8 mouse cellular contexts compared by ENCODE assay signal in the genomic region with DNA sequence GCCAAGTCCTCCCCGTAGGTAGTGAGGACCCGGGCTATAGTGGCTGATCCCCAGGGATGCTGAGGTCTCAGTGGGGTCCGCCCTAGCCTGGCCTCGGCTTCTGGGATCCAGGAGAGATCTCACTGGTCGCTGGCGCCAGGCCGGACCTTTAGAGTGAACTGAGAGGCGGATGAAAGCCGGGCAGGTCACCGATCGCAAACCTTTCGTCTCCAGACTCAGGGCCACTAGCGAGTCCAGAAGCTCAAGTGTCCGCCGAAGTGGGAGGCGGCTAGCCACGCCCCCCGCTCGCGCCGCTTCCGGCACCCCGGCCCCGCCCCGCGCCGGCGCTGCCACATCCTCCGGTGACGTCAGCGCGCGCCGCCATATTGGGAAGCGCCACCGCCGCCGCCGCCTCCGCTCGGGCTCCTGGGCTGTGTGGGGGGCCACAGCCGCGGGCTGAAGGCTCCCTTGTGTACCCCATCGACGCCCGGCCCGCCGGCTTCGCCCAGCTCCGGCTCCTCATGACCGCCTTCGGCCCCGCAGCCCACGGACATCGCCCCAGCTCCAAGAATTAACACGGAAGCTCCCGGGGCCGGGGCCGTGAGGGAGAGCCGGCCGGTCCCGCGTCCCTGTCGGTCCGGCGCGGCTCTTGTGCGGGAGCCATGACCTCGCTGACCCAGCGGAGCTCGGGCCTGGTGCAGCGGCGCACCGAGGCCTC. TPM values are rescaled to one million over a fixed set of nuclear protein-coding genes. Genes with fewer than 3 reads are reported as not detected.
DNase-seq lines count a peak whose midpoint lies in the region; ATAC-seq lines count a peak whose summit lies in the region.

Gene Golph3 (plus strand): TSS at position 360 of the 697 bp plus-strand sequence.

- peak within 1 kb of the TSS; percentile 89 for H3K4me3 ChIP-seq in heart, embryonic 13.5 days
- H3K4me3 ChIP-seq in liver, embryonic 12.5 days: peak within 1 kb of the TSS; percentile 96
- H3K4me3 ChIP-seq in stomach, embryonic 15.5 days (replicated peaks): peak within 1 kb of the TSS; percentile 100

- peak; percentile 91 for DNase-seq in CD4-positive helper T cell, adult 2 months (ENCODE audit: low read depth, low spot score)
- DNase-seq in brain, embryonic 18.5 days (ENCODE audit: low read depth, low spot score): peak; percentile 78
- DNase-seq in kidney, postnatal 10 days: peak; percentile 99
- peak; percentile 90 to 91 for DNase-seq in natural killer cell, adult 2 months (ENCODE audit: low spot score in 2 of 2)

- peak within 1 kb of the TSS; percentile 75 for H3K4me2 ChIP-seq in heart, embryonic 13.5 days
- peak within 1 kb of the TSS; percentile 77 for H3K4me2 ChIP-seq in liver, embryonic 12.5 days
- H3K4me2 ChIP-seq in stomach, embryonic 15.5 days: peak within 1 kb of the TSS; percentile 76

- no peaks in the 10 kb centered on the region for H3K9me3 ChIP-seq in heart, embryonic 13.5 days
- no peaks in the 10 kb centered on the region for H3K9me3 ChIP-seq in liver, embryonic 12.5 days (replicated peaks)
- H3K9me3 ChIP-seq in stomach, embryonic 15.5 days: no peaks in the 10 kb centered on the region

- H3K36me3 ChIP-seq in heart, embryonic 13.5 days: peaks cover 15% of the 10 kb centered on the region; the same call in 1 of the 2 replicates
- H3K36me3 ChIP-seq in liver, embryonic 12.5 days: peaks cover 17% of the 10 kb centered on the region
- H3K36me3 ChIP-seq in stomach, embryonic 15.5 days: no peaks in the 10 kb centered on the region

- WGBS in heart, embryonic 13.5 days: under 1% methylated on average over 73 of the region's 74 CpGs
- WGBS in liver, embryonic 12.5 days (ENCODE audit: insufficient replicate concordance): under 1% methylated on average over 74 of the region's 74 CpGs
- under 1% methylated on average over 61 of the region's 74 CpGs for WGBS in stomach, embryonic 15.5 days

- peaks cover 4% of the 10 kb centered on the region; the same call in 1 of the 2 replicates for H3K27me3 ChIP-seq in heart, embryonic 13.5 days (replicated peaks)
- peaks cover 5% of the 10 kb centered on the region for H3K27me3 ChIP-seq in liver, embryonic 12.5 days (replicated peaks)
- H3K27me3 ChIP-seq in stomach, embryonic 15.5 days (replicated peaks): no peaks in the 10 kb centered on the region

- peak within 1 kb of the TSS; percentile 95 for H3K27ac ChIP-seq in heart, embryonic 13.5 days (replicated peaks)
- peak within 1 kb of the TSS; percentile 95 for H3K27ac ChIP-seq in liver, embryonic 12.5 days
- peak within 1 kb of the TSS; percentile 93 for H3K27ac ChIP-seq in stomach, embryonic 15.5 days

- H3K4me1 ChIP-seq in heart, embryonic 13.5 days: peaks cover 39% of the 10 kb centered on the region
- peaks cover 51% of the 10 kb centered on the region for H3K4me1 ChIP-seq in liver, embryonic 12.5 days
- peaks cover 11% of the 10 kb centered on the region; the same call in 1 of the 2 replicates for H3K4me1 ChIP-seq in stomach, embryonic 15.5 days

- H3K9ac ChIP-seq in heart, embryonic 13.5 days: peak within 1 kb of the TSS; percentile 99
- H3K9ac ChIP-seq in liver, embryonic 12.5 days: peak within 1 kb of the TSS; percentile 98
- H3K9ac ChIP-seq in stomach, embryonic 15.5 days: peak within 1 kb of the TSS; percentile 97

- peak; percentile 91 for ATAC-seq in erythroid progenitor cell, adult 5-6 weeks (replicated peaks; ENCODE audit: low FRiP score, poor library complexity, severe bottlenecking)
- ATAC-seq in heart, embryonic 13.5 days (ENCODE audit: extremely low read depth, insufficient number of reproducible peaks, low FRiP score, low TSS enrichment): peak; percentile 86
- ATAC-seq in liver, embryonic 12.5 days: peak; percentile 86
- ATAC-seq in stomach, embryonic 15.5 days (ENCODE audit: insufficient read depth, low FRiP score, low read depth): peak; percentile 94

RNA-seq across cellular contexts. Expression of gene Golph3, which starts in this region (rescaled TPM):
- 89.7 and 95.2 TPM in 2 replicates for total RNA-seq in erythroid progenitor cell, adult 5-6 weeks (2015; ENCODE audit: low replicate concordance)
- 68.7 and 76.9 TPM in 2 replicates for total RNA-seq in erythroid progenitor cell, adult 5-6 weeks (2017; ENCODE audit: low replicate concordance)
- polyA plus RNA-seq in heart, embryonic 13.5 days (2015; fragmentation: Nextera tagmentation; extraction: Ambion mirVana): 60.1 and 63.0 TPM in 2 replicates
- polyA plus RNA-seq in liver, embryonic 12.5 days (2016; fragmentation: Nextera tagmentation; extraction: Ambion mirVana): 79.8 and 82.7 TPM in 2 replicates
- polyA plus RNA-seq in stomach, embryonic 15.5 days (2015; fragmentation: Nextera tagmentation; extraction: Ambion mirVana): 91.3 and 91.4 TPM in 2 replicates

Comparison
In these comparisons a context has a peak if more than half of its experiments do, and no peak if none do; other contexts are left out.
1. Peak in every context shown above with its lines: DNase-seq, ATAC-seq, H3K4me3 ChIP-seq and H3K27ac ChIP-seq.